Mouse (Mus musculus) gastrocnemius, adult 2 months (tissue): ENCODE data around the gene E130309D02Rik. TPM values are rescaled to one million over a fixed set of nuclear protein-coding genes. Genes with fewer than 3 reads are reported as not detected.

Source experiments
- DNase-seq: peaks from one replicate; pipeline ENCODE4 v3.0.0; 2022
- H3K27ac ChIP-seq: fragments of 200-600 bp; 2 replicates; pipeline ENCODE4 v1.8.1; 2022; ENCODE audit warnings: mild to moderate bottlenecking
- H3K4me3 ChIP-seq: fragments of 200-600 bp; 2 replicates; pipeline ENCODE4 v1.8.1; 2022; ENCODE audit warnings: mild to moderate bottlenecking, moderate library complexity
- CTCF ChIP-seq: fragments of 200-600 bp; IDR thresholded peaks from 2 replicates; pipeline ENCODE4 v1.8.1; 2022; ENCODE audit warnings: antibody characterized with exemption, mild to moderate bottlenecking, moderate library complexity
- intact Hi-C: fragments of 180-260 bp; cut with DNase I; formaldehyde crosslinking; loops from one replicate; pipeline ENCODE4 v1.15.1; 2025
- total RNA-seq, 2 experiments: library from RNA; stranded (reverse); gene quantifications; 2 replicates each; pipeline ENCODE4 v1.2.3; 2021

Gene E130309D02Rik
- total RNA-seq, 2 experiments from 2014 or later: 11.1 to 11.5 TPM

DNA sequence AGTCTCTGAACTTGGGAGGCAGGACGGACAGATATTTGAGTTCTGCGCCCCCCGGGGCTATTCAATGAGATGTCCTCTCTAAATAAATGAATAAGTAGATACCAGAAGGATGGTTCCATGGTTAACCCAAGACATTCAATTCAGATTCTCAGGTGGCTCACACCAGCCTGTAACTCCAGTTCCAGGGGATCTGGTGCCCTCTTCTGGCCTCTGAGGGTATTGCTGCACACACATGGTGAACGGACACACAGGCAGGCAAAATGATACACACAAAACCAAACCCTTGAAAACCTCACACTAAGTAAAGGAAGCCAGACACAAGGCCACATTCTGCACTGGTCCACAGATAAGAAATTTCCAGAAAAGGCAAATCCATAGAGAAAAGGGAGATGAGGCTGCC is 15.5 kb downstream of the E130309D02Rik start:
- intact Hi-C loops: no loop called here
- peak; percentile 68 for TF ChIP-seq CTCF
- Histone ChIP-seq H3K4me3 (no peak overlapping the region), H3K27ac (no peak overlapping the region)
- DNase-seq: peak; percentile 37

DNA sequence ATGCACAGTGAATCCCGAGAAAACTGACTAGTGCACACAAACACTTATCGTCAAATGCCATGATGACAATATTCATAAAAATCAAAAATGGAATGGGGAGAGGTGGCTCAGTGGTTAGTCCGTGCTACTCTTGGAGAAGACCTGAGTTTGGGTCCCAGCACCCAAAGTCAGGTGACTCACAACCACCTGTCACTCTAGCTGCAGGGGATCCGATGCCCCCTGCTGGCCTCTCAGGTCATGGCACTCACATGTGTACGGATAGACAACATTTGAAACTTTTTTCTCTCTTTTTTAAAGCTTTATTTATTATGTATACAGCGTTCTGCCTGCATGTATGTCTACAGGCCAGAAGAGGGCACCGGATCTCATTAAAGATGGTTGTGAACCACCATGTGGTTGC is 16.8 kb downstream of the E130309D02Rik start:
- peak; percentile 44 for TF ChIP-seq CTCF
- Histone ChIP-seq H3K4me3 (no peak overlapping the region), H3K27ac (no peak overlapping the region)
- intact Hi-C loops: no loop called here
- DNase-seq: no peak

DNA sequence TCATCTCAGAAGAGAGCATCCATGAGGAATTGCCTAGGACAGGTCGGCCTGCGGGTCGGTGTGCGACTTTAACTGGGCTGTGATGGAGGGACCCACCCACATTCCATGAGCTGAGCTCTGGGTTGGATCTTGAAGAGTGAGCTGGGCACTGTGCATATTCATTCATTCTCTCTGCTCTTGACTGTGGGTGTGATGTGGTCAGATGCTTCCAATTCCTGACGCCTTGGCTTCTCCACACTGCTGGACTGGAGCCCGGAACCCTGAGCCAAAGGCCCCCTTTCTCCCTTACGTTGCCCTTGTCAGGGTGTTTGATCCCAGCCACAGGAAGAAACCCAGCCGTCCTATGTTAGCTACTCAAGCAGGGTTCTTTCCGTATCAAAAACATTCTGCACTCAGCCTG is 17.2 kb downstream of the E130309D02Rik start:
- DNase-seq: no peak
- intact Hi-C loops: no loop called here
- H3K4me3 ChIP-seq: no peak overlapping the region
- H3K27ac ChIP-seq: no peak overlapping the region
- no peak for TF ChIP-seq CTCF

DNA sequence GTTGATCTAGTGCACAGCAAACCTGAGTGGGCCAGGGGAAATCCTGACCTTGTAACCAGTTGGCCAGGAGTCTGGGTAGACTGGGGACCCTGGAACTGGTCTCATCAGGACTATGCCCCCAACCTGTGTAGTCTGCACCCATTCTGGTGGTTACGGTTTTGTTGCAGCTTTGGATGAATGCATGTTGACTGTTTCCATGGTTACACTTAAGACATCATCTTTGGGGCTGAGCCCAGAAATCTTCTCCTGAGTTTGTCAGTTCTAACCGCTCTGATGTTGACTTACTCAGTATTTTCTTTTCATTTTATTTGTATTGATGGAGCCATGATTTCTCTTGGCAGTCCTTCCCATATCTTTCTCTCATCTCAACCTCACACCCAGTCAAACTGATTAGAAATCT is 19.8 kb downstream of the E130309D02Rik start:
- intact Hi-C loops: no loop called here
- Histone ChIP-seq H3K27ac (no peak overlapping the region), H3K4me3 (no peak overlapping the region)
- DNase-seq: no peak
- no peak for TF ChIP-seq CTCF

DNA sequence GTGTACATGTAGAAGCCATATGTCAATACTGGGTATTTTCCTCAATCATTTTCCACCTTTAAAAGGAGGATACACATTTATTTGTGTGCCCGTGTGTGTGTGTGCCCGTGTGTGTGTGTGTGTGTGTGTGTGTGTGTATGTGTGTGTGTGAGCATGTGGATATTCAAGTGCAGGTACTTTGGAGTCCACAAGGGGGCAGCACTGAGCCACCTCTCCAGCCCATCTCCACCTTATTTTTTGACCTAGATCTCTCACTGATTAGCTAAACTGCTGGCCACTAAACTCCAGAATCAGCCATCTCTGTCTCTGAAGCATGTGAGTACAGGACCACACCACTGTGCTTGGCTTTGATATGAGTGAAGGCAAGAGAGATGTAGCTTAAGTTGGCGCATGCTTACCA is 20.3 kb downstream of the E130309D02Rik start:
- TF ChIP-seq CTCF: peak; percentile 32
- no peak overlapping the region for H3K27ac ChIP-seq
- H3K4me3 ChIP-seq: no peak overlapping the region
- intact Hi-C loops: no loop called here
- no peak for DNase-seq

DNA sequence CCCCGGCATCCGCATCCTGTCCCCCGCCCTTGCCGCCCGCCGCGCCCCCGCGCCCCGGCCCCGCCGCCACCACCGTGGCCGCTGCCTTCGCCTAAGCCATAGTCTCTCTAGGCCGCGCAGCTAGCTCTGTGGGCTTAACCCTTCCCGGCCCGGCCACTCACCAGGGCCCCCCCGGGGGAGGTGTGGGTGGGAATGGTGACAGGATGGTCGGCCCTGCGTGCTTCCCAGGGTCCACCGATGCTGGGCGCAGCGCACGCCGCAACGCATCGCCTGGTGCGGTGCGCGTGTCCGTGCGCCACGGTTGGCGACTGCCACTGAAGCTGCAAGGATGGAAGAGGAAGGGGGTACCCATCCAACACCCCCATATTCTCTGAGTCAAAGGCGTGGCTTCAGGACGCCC is 21.8 kb downstream of the E130309D02Rik start, which contains the start of gene Zfp853:
TSS of gene Zfp853 (minus strand) at position 220 of the 400 bp plus-strand sequence.
- DNase-seq: no peak
- intact Hi-C loops: no loop called here
- Histone ChIP-seq H3K4me3 (peak within 1 kb of the TSS; percentile 63), H3K27ac (no peak within 1 kb of the TSS)
- TF ChIP-seq CTCF: no peak

DNA sequence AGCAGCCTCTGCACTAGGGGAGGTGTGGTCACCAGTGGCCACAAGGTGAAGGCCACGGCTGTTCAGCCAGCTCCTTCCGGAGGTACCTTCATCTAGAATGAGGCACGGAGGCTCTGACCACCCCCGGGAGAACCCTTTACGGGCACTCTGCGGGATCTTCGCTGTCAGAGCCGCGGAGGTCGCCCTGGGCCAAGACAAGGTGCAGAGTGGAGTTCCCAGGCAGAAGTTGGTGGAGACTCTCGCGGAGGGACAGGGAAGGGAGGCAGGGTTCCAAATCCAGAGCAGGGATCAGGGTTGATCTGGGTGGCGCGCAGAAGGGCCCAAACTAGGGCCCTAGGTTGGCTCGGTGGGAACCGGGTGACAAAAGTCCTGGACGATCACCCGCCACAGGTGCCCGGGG is 22.3 kb downstream of the E130309D02Rik start:
- intact Hi-C loops: no loop called here
- TF ChIP-seq CTCF: no peak
- Histone ChIP-seq H3K27ac (no peak overlapping the region), H3K4me3 (peak overlapping the region; percentile 63)
- no peak for DNase-seq

DNA sequence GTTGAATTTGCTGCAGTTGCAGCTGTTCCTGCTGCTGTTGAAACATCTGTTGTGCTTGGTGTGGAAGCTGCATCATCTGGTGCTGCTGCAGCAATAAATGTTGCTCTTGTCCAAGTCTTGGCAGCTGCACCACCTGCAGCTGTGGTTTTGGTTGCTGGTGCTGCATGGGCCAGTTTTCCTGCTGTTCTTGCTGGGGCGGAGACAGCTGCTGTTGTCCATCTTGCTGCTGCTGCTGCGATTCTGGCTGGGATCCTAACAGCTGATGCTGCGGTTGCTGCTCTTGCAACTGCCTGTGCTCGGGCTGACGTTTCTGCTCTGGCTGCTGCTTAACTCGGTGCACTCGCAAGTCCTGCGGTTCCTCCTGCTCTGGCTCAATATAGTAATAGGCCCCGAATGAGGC is 25.9 kb downstream of the E130309D02Rik start:
- no peak overlapping the region for H3K27ac ChIP-seq
- H3K4me3 ChIP-seq: no peak overlapping the region
- no peak for TF ChIP-seq CTCF
- DNase-seq: no peak
- intact Hi-C loops: no loop called here

DNA sequence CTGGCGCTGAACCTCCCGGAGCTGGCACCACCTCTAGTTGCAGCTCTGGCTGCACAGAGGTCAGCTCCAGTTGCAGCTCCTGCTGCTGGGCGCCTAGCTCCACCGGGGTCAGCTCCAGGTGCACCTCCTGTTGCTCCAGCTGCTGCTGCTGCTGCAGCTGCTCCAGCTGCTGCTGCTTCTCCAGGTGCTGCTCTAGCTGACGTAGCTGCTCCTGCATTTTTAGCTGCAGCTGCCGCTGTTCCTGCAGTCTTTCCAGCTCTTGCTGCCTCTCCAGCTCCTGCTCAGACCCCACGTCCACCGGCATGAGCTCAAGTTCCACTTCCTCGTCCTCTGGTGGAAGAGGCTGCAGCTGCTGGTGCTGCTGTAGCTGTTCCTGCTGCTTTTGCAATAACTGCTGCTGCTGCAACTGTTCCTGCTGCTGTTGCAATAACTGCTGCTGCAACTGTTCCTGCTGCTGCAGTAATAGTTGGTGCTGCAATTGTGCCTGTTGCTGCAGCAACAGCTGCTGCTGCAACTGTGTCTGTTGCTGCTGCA is 26.7 kb downstream of the E130309D02Rik start:
- TF ChIP-seq CTCF: no peak
- H3K4me3 ChIP-seq: peak overlapping the region; percentile 45; the same call in 1 of the 2 replicates
- no peak overlapping the region for H3K27ac ChIP-seq
- intact Hi-C loops: no loop called here
- no peak for DNase-seq

DNA sequence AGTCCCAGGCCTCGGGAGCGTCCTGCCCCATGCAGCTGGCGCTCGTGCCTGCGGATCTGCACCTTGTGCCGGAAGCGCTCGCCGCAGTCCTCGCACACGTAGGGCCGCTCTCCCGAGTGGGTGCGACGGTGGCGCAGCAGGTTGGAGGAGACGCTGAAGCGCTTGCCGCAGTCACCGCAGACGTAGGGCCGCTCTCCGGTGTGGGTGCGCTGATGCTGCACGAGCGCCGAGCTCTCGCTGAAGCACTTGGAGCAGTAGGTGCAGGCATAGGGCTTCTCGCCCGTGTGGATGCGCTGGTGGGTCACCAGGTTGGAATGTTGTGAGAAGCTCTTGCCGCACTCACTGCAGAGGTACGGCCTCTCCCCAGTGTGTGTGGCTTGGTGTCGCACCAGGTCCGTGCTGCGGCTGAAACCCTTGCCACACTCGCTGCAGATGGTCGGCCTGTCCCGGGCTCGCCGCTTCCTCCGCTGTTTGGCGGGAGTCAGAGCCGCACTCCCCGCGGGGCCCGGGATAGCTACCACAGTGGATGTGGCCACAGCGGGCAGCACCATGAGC is 27.3 kb downstream of the E130309D02Rik start:
- DNase-seq: no peak
- intact Hi-C loops: no loop called here
- TF ChIP-seq CTCF: no peak
- Histone ChIP-seq H3K4me3 (peak overlapping the region; percentile 45), H3K27ac (no peak overlapping the region)

DNA sequence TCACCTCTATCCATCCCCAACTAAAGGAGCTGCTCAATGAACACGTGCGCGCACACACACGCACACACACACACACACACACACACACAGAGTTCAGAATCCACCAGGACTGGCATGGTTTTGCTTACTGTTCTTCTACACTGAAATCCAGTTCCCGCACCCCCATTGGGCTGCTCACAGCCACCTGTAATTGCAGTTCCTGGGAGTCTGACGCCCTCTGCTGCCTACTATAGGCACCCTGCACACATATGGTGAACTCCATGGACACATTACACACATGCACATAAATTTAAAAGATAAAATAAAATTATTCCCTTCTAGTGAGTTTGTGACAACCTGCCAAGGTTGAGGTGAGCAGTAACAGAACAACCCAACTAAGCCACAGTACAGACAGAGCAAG is 30.4 kb downstream of the E130309D02Rik start:
- intact Hi-C loops: no loop called here
- TF ChIP-seq CTCF: peak; percentile 9; the same call in 1 of the 2 replicates
- DNase-seq: no peak
- H3K27ac ChIP-seq: no peak overlapping the region
- H3K4me3 ChIP-seq: no peak overlapping the region

DNA sequence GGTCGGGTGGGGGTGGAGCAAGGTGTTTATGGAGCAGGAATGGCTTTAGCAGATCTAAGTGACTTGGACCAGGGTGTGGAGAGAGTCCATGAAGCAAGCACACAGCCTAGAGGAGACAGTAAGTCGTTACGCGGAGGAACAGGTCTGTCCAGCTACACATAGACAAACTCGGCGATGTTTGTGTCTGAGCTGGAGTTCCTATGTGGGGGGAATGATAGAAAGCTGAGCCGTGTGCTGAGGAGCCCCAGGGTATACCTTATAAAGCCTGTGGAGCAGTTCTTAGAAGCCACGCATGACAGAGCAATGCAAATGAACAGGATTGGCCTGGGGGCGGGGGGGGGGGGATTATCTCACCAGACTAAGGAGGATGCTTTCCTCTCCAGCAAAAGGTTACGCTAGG is 35.9 kb downstream of the E130309D02Rik start:
- intact Hi-C loops: no loop called here
- no peak for TF ChIP-seq CTCF
- H3K27ac ChIP-seq: no peak overlapping the region
- no peak for DNase-seq
- no peak overlapping the region for H3K4me3 ChIP-seq

DNA sequence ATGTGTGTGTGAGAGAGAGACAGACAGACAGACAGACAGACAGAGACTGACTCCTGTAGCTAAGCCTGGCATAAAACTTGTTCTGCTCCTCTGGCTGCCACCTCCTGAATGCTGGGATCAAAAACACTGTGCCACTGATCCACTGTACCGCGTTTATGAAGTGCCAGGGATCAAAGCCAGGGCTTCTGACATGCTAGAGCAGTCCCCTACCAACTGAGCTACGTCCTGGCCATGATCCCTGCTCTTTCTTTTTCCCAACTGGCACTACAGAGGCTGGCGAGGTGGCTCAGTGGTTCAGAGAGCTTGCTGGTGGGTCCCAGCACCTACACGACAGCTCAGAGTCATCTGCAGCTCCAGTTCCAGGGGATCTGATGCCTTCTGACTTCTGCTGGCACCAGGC is 39.4 kb downstream of the E130309D02Rik start:
- H3K27ac ChIP-seq: no peak overlapping the region
- no peak for DNase-seq
- intact Hi-C loops: no loop called here
- TF ChIP-seq CTCF: no peak
- no peak overlapping the region for H3K4me3 ChIP-seq
